Mouse (Mus musculus) heart, postnatal 0 days (tissue): ENCODE results near the gene Coa3. TPM values are rescaled to one million over a fixed set of nuclear protein-coding genes. Genes with fewer than 3 reads are reported as not detected.
A peak's percentile ranks its signal among the peaks of the same experiment; 100 is the strongest.

Experiments used
- ATAC-seq: fragments of 200-750 bp; cut with Nextera tagmentation; 2 replicates; pipeline ENCODE4 v1.8.0; 2017; ENCODE audit warnings: low read depth, moderate number of reproducible peaks, moderate library complexity; ENCODE audit not compliant: insufficient read depth
- DNase-seq: peaks from one replicate; pipeline ENCODE4 v3.0.0-alpha.2; 2016; ENCODE audit warnings: low spot score
- H3K27ac ChIP-seq: fragments of 300-500 bp; sonication (generic); 2 replicates; pipeline ENCODE4 v1.5.1; 2014; ENCODE audit warnings: low read depth, mild to moderate bottlenecking
- H3K27me3 ChIP-seq: fragments of 300-500 bp; sonication (generic); 2 replicates; pipeline ENCODE4 v1.6.1; 2014; ENCODE audit warnings: low read length, mixed read lengths; ENCODE audit not compliant: control insufficient read depth, insufficient read depth
- H3K36me3 ChIP-seq: fragments of 300-500 bp; sonication (generic); replicated peaks from 2 replicates; pipeline ENCODE4 v1.6.1; 2014; ENCODE audit warnings: low read length, mixed read lengths; ENCODE audit not compliant: control insufficient read depth, insufficient read depth
- H3K4me1 ChIP-seq: fragments of 300-500 bp; sonication (generic); 2 replicates; pipeline ENCODE4 v1.6.1; 2014; ENCODE audit warnings: antibody characterized with exemption; ENCODE audit not compliant: control insufficient read depth, insufficient read depth
- H3K4me2 ChIP-seq: fragments of 300-500 bp; sonication (generic); 2 replicates; pipeline ENCODE4 v1.6.1; 2014; ENCODE audit warnings: low read depth, mild to moderate bottlenecking, low read length, moderate library complexity
- H3K4me3 ChIP-seq: fragments of 300-500 bp; sonication (generic); 2 replicates; pipeline ENCODE4 v1.5.1; 2014; ENCODE audit warnings: low read depth, low read length
- H3K9ac ChIP-seq: fragments of 300-500 bp; sonication (generic); replicated peaks from 2 replicates; pipeline ENCODE4 v1.6.1; 2014; ENCODE audit warnings: low read depth, low read length, mixed read lengths
- H3K9me3 ChIP-seq: fragments of 300-500 bp; sonication (generic); replicated peaks from 2 replicates; pipeline ENCODE4 v1.6.1; 2016; ENCODE audit warnings: low read length; ENCODE audit not compliant: control insufficient read depth
- CTCF ChIP-seq: IDR thresholded peaks from 2 replicates; pipeline ENCODE4 v1.5.1; 2016; ENCODE audit warnings: antibody characterized with exemption, control low read depth, low read depth
- EP300 ChIP-seq: IDR thresholded peaks from 2 replicates; pipeline ENCODE4 v1.6.1; 2016; ENCODE audit warnings: antibody characterized with exemption, low read depth
- WGBS: fragments of 180-500 bp; shearing (Covaris S2); extraction: QIAGEN DNeasy Blood & Tissue Kit; methylation state at CpG from one replicate; pipeline ENCODE4 v1.1.7; 2014; 5-methylcytosine and 5-hydroxymethylcytosine counted together
- polyA plus RNA-seq: library from polyadenylated mRNA; unstranded; fragments of >200 nt; fragmentation: Nextera tagmentation; extraction: Ambion mirVana; gene quantifications from 2 replicates; pipeline ENCODE4 v1.2.1, GENCODE M21; 2015
- total RNA-seq: library from RNA; depleted of rRNA; stranded (reverse); fragments of >200 nt; gene quantifications from 2 replicates; pipeline ENCODE4 v1.2.3, GENCODE M21; 2014; ENCODE audit warnings: low replicate concordance

Coa3 gene
- total and polyA plus RNA-seq, 2 experiments from 2014 or later: 175 to 189 TPM

DNA sequence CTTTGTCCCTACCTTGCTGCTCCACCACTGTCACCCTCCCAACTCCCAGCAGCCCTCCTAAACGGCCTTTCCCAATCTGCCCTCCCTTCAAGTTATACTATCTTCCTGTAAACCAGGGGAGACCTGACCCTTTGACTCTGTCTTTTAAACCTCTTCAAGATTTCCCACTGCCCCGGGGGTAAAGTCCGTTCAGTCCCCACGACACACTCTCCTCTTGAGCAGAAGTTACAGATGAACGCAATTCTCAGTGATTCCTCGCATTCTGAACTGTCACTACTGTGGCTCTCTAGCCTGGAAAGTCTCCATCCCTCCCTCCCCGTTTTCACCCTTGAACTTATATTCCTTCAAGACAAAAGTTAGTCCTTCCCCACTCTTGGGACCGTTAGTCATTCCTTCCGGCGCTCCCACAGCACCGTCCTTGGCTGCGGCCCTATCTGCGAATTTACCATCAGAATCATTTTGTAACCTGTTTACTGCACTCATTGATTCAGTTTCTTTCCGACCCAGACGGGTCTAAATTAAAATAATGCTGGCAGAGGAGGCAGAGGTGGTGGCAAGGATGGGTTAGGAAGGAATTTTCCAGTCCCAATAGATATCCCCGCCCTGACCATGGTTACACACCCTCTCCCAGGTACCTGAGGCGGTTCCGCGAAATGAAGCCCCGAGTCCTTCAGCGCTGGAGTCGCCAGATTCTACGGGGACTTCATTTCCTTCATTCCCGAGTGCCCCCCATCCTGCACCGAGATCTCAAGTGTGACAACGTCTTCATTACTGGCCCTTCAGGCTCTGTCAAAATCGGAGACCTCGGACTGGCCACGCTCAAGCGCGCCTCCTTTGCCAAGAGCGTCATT is 15.6 kb downstream of the Coa3 start:
- TF ChIP-seq CTCF: no peak
- no peak for TF ChIP-seq EP300
- Histone ChIP-seq H3K27ac (no peak overlapping the region), H3K9me3 (no peaks in the 10 kb centered on the region), H3K4me1 (peaks cover 36% of the 10 kb centered on the region), H3K27me3 (peaks cover 40% of the 10 kb centered on the region), H3K4me3 (no peak overlapping the region; the same call in 1 of the 2 replicates), H3K36me3 (peaks cover 5% of the 10 kb centered on the region; the same call in 1 of the 2 replicates), H3K9ac (no peak overlapping the region), H3K4me2 (peak overlapping the region; percentile 90; the same call in 1 of the 2 replicates)
- WGBS: 12% methylated on average over 32 of the region's 32 CpGs
- no peak for DNase-seq
- no peak for ATAC-seq

- Histone ChIP-seq H3K4me1 (peaks cover 36% of the 10 kb centered on the region), H3K4me3 (peak overlapping the region; percentile 26), H3K9ac (no peak overlapping the region), H3K36me3 (peaks cover 15% of the 10 kb centered on the region; the same call in 1 of the 2 replicates), H3K27me3 (peaks cover 40% of the 10 kb centered on the region), H3K9me3 (no peaks in the 10 kb centered on the region), H3K27ac (no peak overlapping the region), H3K4me2 (peak overlapping the region; percentile 90)
- DNase-seq (no peak), ATAC-seq (no peak)
- 8% methylated on average over 24 of the region's 24 CpGs for WGBS
- TF ChIP-seq EP300 (no peak), CTCF (no peak)
These were observed 16.5 kb downstream of the Coa3 start for GRCm38 (mm10) chr11:101262272-101262967.

DNA sequence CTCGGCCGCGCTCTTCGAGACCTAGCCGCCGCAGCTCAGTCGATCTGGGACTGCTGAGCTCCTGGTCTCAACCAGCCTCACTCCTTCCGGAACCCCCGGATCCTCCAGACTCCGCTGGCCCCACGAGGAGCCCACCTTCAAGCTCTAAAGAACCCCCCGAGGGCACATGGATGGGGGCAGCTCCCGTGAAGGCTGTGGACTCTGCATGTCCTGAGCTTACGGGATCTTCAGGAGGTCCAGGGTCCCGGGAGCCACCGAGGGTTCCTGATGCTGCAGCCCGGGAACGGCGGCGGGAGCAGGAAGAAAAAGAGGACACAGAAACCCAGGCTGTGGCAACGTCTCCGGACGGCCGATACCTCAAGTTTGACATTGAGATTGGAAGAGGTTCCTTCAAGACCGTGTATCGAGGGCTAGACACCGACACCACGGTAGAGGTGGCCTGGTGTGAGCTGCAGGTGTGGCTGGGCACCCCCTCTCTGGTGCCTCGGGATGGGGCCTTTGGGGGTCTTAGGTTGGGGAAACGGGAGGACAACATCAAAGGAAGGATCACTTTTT is 18.0 kb downstream of the Coa3 start:
- Histone ChIP-seq H3K9me3 (no peaks in the 10 kb centered on the region), H3K9ac (peak overlapping the region; percentile 65), H3K36me3 (peaks cover 22% of the 10 kb centered on the region; the same call in 1 of the 2 replicates), H3K4me3 (peak overlapping the region; percentile 58), H3K4me1 (peaks cover 43% of the 10 kb centered on the region), H3K4me2 (peak overlapping the region; percentile 90), H3K27me3 (peaks cover 37% of the 10 kb centered on the region), H3K27ac (peak overlapping the region; percentile 82)
- under 1% methylated on average over 30 of the region's 30 CpGs for WGBS
- ATAC-seq (no peak), DNase-seq (no peak)
- no peak for TF ChIP-seq EP300
- TF ChIP-seq CTCF: no peak

DNA sequence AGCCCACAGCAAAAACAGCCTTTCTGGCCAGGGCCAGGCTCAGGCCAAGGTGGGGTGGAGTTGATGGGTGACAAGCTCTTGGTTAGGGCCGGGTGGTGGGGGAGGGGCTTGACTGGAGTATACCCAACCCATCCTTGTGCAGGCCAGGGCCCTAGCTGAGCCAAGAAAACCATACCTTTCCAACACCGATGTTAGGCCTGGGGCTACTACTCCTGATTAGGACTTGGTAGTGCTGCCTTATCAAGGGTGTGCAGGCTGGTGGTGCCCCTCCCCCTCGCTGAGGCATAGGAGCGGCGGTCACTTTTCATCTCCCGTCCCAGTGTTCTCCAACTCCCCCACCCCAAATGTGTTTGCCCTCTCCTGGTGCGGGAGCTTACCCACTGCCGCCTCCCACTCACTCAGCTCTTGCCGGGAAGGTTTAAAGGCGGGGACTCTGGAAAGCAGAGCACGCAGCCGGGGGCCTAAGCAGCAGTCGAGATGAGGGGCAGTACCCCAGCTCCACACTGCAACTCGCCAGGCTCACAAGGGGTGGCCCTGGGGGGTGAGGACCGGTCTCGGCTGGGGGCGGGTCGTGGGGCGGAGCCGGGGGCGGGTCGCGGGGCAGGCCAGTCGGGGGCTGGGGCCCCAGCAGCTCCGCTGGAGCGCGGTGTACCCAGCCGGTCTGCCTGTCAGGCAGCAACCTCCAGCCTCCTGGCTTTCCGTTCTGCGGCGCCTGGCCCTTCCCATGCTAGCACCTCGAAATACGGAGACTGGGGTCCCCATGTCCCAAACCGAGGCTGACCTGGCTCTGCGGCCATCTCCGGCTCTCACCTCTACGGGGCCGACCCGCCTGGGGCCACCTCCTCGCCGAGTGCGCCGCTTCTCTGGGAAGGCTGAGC is 18.7 kb downstream of the Coa3 start, which contains the start of gene Wnk4:
TSS of gene Wnk4 (plus strand) at position 620 of the 878 bp plus-strand sequence.
- peaks cover 43% of the 10 kb centered on the region for H3K4me1 ChIP-seq
- no peak for TF ChIP-seq CTCF
- no peak for TF ChIP-seq EP300

More for the DNA sequence above, 18.7 kb downstream of the Coa3 start, which contains the start of gene Wnk4:
- ATAC-seq (peak; percentile 42), DNase-seq (peak; percentile 53)
- H3K4me2 ChIP-seq: peak within 1 kb of the TSS; percentile 90
- WGBS: 2% methylated on average over 41 of the region's 43 CpGs
- H3K9ac ChIP-seq: peak within 1 kb of the TSS; percentile 65
- H3K27ac ChIP-seq: peak within 1 kb of the TSS; percentile 82
- no peaks in the 10 kb centered on the region for H3K9me3 ChIP-seq
- H3K27me3 ChIP-seq: peaks cover 30% of the 10 kb centered on the region
- peaks cover 22% of the 10 kb centered on the region; the same call in 1 of the 2 replicates for H3K36me3 ChIP-seq
- peak within 1 kb of the TSS; percentile 58 for H3K4me3 ChIP-seq
